Mouse (Mus musculus) testis, postnatal 10 days (tissue): Measurements from ENCODE around the gene Wdr83os.
"Not testable (repeated sequence)": the region's sequence is repeated elsewhere in the genome, so short reads cannot be mapped to it uniquely, and the experiment has no call there.

Source experiments
- DNase-seq: peaks from one replicate; pipeline ENCODE4 v3.0.0; 2021; ENCODE audit warnings: low spot score

Gene Wdr83os

GRCm38 (mm10) chr8:85073041-85073612 lies 7.4 kb upstream of the Wdr83os start:
- no peak for DNase-seq

GRCm38 (mm10) chr8:85074167-85074566 lies 6.4 kb upstream of the Wdr83os start:
- DNase-seq: no peak

DNA sequence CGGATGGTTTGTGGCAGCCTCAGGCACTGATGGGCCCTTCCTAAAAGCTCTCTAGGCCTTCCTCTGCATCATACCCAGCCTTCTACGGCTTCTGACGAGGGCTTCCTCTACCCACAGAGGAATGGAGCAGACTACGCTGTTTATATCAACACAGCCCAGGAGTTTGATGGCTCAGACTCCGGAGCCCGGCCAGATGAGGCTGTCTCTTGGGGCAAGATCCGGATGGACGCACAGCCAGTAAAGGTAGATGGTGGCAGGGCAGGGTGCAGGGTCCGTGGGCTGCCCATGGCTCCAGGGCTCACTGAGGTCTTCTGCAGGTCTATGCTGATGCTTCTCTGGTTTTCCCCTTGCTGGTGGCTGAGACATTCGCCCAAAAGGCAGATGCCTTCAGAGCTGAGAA lies 5.9 kb upstream of the Wdr83os start:
- no peak for DNase-seq

GRCm38 (mm10) chr8:85076001-85076400 lies 4.5 kb upstream of the Wdr83os start:
- peak; percentile 79 for DNase-seq

- peak; percentile 79 for DNase-seq
These were observed 3.5 kb upstream of the Wdr83os start for GRCm38 (mm10) chr8:85076993-85077392.

- no peak for DNase-seq
These were observed 367 bp upstream of the Wdr83os start for GRCm38 (mm10) chr8:85080214-85080531.

DNA sequence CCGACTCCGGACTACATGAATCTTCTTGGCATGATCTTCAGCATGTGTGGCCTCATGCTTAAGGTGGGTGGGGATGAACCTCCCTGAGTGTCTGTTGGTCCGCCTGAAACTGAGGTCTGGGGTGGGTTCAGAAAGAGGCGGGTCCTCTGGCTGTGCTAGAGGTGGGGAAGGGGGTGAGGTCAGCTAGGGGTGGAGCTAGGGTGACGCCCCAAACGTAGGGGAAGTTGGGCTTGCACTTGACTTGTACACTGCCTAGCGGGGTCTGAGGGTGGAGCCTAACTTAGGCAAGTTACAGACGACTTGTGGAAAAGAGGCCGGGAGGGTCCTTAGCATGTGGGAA lies 646 bp downstream of the Wdr83os start, which contains the start of gene Wdr83:
Gene Wdr83 (minus strand): TSS at position 91 of the 340 bp plus-strand sequence.
- DNase-seq: no peak

DNA sequence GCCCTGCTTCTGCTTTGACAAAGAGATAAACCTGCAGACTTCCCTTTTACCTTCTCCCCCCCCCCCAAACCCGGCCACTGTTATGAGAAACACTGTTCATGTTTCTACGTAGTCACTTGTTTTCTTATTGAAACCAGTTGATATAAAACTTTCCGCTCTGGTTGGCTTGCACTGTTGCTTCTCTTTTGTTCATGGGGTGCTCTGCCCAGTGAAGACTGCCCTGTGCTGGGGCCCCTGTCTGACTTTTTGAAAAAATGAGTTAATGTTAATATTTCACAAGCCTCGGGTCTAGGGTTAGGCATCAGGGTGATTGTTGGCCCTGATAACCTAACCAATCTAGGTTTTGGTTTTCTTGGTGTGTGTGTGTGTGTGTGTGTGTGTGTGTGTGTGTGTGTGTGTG lies 1.6 kb downstream of the Wdr83os start:
- not testable (repeated sequence) for DNase-seq

DNA sequence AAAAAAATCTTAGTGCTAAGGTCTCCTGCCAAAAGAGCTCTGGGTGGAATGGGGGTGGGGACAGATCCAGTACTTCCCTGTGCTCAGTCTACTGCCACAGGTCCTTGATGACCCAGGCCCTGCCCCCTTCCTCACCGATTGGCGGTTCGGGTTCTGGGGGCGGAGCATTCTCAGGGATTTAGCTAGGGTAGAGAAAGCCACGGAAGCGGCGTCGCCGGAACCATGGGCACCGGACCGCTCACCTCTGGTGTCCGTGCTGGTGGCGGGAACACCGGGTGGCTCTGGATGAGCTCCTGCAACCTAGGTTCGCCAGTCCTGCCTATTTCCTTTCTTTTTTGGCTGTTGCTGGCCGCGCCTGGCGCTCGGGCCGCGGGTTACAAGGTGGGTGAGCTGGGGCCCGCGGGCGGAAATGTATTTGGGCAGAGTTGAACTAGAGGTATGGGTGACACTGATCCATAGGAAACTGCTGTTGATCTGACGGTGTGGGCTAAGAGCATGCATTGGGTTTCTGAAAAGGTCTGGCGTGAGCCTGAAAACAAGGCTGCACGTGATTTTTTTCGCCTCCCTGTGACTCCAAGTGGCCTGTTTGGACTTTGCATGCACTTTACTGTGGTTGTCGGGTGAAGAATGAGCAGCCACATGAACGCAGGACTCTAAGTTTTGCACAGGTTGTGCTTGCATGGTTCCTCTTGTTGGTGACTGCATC lies 2.7 kb downstream of the Wdr83os start, which contains the start of gene Man2b1:
Gene Man2b1 (plus strand): TSS at position 163 of the 706 bp plus-strand sequence.
- DNase-seq: peak; percentile 91

DNA sequence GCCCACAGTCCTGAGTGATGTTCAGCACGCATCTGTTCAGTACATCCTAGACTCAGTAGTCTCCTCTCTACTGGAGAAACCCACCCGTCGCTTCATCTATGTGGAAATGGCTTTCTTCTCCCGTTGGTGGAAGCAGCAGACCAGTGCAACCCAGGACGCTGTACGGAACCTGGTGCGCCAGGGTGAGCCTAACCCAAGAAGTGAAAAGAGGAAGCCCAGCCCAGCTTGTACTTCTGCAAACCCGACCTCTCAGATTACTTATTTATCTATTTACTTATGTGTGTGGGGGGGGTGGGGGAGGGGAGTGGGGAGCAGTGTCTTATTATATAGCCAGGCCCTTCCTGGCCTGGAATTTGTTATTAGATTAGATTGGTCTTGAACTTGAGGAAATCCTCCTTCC lies 4.1 kb downstream of the Wdr83os start:
- no peak for DNase-seq

DNA sequence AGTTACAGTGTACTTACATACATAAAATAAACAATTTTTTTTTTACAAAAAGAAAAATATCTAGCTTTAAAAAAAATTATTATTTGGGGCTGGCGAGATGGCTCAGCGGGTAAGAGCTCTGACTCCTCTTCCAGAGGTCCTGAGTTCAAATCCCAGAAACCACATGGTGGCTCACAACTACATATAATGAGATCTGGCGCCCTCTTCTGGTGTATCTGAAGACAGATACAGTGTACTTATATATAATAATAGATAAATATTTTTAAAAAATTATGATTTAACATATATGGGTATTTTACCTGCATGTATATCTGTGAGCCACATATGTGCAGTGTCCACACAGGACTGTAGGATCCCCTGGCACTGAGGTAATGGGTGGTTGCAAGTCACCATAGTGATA lies 5.7 kb downstream of the Wdr83os start:
- DNase-seq: no peak

- no peak for DNase-seq
These were observed 8.2 kb downstream of the Wdr83os start for GRCm38 (mm10) chr8:85088771-85089170.

GRCm38 (mm10) chr8:85090856-85091255 lies 10.3 kb downstream of the Wdr83os start:
- peak; percentile 33 for DNase-seq

DNA sequence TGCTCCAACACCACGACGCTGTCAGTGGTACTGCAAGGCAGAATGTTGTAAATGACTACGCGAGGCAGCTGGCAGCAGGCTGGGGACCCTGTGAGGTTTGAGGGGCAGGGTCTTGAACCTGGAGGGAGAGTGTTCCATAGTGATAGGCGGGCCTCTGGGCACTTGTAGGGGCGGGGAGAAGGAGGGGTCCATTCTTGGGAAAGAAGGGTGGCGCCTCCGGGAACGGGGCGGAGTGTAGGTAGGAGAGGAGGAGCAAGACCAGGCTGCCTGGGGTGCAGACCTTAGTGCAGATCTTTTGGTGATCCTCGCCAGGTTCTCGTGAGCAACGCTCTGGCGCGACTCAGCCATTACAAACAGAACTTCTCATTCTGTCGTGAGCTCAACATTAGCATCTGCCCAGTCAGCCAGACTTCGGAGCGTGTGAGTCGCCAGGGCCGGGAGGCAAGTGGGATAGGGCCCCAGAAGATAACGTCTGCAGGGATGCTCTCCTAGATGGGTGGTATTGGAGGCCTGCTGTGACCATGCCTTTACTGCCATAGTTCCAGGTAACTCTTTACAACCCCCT lies 11.1 kb downstream of the Wdr83os start:
- DNase-seq: peak; percentile 49

GRCm38 (mm10) chr8:85095051-85095450 lies 14.5 kb downstream of the Wdr83os start:
- DNase-seq: no peak

DNA sequence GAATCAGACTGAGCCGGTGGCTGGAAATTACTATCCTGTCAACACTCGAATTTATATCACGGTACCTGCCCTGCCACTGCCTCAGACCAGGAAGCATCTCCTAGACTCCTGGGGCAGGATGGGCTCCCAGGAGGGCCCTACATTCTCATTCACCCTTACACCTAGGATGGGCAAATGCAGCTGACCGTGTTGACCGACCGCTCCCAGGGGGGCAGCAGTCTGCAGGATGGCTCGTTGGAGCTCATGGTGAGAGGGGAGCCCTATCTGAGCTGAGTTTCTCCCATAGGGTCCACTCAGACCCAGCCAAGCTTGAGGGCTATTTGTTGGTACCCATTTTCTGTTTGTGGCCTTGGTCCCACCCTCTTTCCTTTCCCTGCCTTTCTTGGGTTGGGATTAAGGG lies 15.0 kb downstream of the Wdr83os start:
- no peak for DNase-seq

- DNase-seq: no peak
These were observed 15.7 kb downstream of the Wdr83os start for GRCm38 (mm10) chr8:85096196-85096595.

- DNase-seq: no peak
These were observed 16.3 kb downstream of the Wdr83os start for GRCm38 (mm10) chr8:85096850-85097249.

DNA sequence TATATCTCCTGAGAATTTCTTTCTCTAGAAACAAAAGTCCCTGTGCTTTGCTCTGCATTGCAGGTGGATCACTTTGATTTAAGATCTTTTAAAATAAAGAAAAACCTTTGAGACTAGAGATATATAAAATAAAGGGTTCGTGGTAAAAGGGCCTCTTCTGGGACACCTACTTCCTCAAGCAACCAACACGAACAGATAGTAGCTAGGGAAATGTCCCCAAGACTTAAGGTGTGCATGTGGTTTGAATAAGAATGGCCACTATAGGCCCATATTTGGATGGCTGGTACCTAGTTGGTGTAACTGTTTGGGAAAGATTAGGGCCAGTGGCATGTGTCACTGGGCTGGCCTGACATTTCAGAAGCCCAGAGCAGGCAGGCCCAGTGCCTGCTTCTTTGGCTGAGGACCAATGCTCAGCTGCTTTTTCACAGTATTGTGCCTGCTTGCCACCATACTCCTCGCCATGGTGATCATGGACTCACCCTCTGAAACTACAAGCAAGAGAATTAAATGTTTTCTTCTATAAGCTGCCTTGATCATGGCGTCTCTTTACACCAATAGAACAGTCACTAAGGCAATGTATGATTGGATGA lies 19.6 kb downstream of the Wdr83os start:
- DNase-seq: no peak

DNA sequence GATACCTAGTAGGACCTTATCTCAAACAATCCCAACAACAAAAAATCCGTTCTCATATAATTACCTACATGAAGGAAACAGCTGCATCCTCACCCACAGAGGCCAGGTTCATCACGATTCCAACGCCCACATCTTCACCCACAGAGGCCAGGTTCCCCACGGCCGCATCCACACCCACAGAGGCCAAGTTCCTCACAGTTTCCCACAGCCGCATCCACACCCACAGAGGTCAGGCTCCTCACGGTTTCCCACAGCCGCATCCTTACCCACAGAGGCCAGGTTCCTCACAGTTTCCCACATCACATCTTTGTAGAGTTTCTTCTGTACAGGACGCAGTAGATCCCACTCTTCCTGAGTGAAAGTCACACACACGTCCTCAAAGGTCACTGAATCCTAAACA lies 32.7 kb downstream of the Wdr83os start:
- no peak for DNase-seq

DNA sequence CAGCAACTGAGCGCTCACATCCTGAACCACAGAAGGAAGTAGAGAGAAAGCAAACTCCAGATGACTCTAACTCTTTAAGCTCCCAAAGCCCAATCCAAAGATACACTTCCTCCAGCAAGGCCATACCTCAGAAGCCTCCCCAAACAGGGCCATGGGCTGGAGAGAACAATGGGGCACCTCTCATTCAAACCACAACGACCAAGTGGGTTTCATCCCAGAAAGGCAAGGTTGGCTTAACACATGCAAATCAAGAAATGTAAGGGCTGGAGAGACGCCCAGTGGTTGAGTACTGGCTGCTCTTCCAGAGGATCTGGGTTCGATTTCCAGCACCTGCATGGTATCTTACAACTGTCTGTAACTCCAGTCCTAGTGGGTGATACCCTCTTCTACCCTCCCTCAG lies 35.0 kb downstream of the Wdr83os start:
- DNase-seq: no peak

GRCm38 (mm10) chr8:85116984-85117383 lies 36.4 kb downstream of the Wdr83os start:
- no peak for DNase-seq
